ENCODE assay signal across 10 mouse cellular contexts in the genomic region with DNA sequence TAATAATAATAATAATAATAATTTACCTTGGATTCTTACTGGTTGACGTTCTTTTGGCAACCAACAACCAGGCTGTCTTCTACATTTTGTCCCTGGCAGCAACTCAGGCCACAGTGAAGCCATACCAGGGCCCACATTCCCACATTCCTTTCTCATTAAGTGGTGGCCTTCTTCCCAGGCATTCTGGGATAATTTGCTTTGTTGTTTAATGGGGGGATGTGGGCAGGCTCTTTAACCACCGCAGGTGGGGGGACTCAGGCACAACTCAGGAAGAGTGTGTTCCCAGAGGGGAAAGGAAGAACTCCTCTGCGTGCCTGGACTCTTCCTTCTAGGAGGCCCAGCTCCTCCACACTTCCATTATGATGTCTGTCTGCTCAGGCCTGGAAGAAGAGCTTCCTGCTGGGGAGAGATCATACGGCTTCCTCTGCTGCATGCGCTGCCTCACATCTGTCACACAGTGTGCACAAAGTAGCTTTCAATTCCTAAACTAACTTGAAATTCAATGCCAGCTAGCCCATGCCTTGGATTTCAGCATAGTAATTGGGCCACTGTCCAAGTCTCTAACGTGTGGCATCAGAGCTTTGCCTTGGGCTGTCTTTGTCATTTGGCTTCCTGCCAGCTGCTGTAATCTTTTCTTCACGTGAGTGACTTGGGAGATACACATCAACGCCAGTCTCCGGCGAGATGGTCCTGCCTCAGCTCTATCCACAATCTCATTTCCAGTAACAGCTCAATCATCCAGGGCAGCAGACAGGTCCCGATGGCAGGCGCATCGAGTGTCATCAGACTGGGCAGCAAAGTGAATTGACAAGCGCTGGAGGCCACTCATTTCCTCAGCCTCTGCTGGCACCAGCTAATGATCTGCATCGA. TPM values are rescaled to one million over a fixed set of nuclear protein-coding genes. Genes with fewer than 3 reads are reported as not detected.
A peak's percentile ranks its signal among the peaks of the same experiment; 100 is the strongest.
DNase-seq lines count a peak whose midpoint lies in the region; ATAC-seq lines count a peak whose summit lies in the region.
"Had no signal": no experiment of that assay in that cellular context is flagged by ENCODE, and none has a peak within 500 bp of the region (broad histone marks: within the 10 kb centered on the region; RNA-seq: fewer than 3 reads in every experiment).

No protein-coding gene starts in this region.

- no peaks in the 10 kb centered on the region for H3K9me3 ChIP-seq in neural tube, embryonic 13.5 days
- H3K9me3 ChIP-seq: heart, embryonic 13.5 days had no signal

- H3K36me3 ChIP-seq in neural tube, embryonic 13.5 days = no peaks in the 10 kb centered on the region
- H3K36me3 ChIP-seq: heart, embryonic 13.5 days had no signal

- H3K4me3 ChIP-seq in neural tube, embryonic 13.5 days = no peak overlapping the region
- H3K4me3 ChIP-seq: heart, embryonic 13.5 days had no signal

- ATAC-seq in granulocyte monocyte progenitor cell, adult 5-6 weeks (replicated peaks; ENCODE audit: poor library complexity, severe bottlenecking) = peak; percentile 23; the same call in 1 of the 2 replicates
- peak; percentile 27; the same call in 1 of the 2 replicates for ATAC-seq in neural tube, embryonic 13.5 days (ENCODE audit: low read depth)

- WGBS in neural tube, embryonic 13.5 days = 40% methylated on average over 15 of the region's 15 CpGs

- H3K27me3 ChIP-seq in neural tube, embryonic 13.5 days = no peaks in the 10 kb centered on the region
- H3K27me3 ChIP-seq: heart, embryonic 13.5 days had no signal

- H3K9ac ChIP-seq in neural tube, embryonic 13.5 days = no peak overlapping the region
- H3K9ac ChIP-seq: heart, embryonic 13.5 days had no signal

- no peak overlapping the region for H3K4me2 ChIP-seq in neural tube, embryonic 13.5 days
- H3K4me2 ChIP-seq: heart, embryonic 13.5 days had no signal

- H3K4me1 ChIP-seq in neural tube, embryonic 13.5 days (replicated peaks) = peaks cover 8% of the 10 kb centered on the region; the same call in 1 of the 2 replicates

- DNase-seq in lung, postnatal 36 days = peak; percentile 7
- DNase-seq in lung, adult 18-20 months = no peak
- DNase-seq in brain, adult 2 months (ENCODE audit: low read depth, low spot score) = peak; percentile 4
- DNase-seq in layer of hippocampus, adult 9-11 months = no peak
- no peak for DNase-seq in left cerebral cortex, adult 9 months (ENCODE audit: low spot score in 2 of 2)
- no peak for DNase-seq in right cerebral cortex, postnatal 25 days
- DNase-seq: layer of hippocampus, postnatal 36 days had no signal

- H3K27ac ChIP-seq in neural tube, embryonic 13.5 days (replicated peaks) = no peak overlapping the region; the same call in 1 of the 2 replicates
- H3K27ac ChIP-seq: heart, embryonic 13.5 days had no signal

RNA-seq across cellular contexts. Expression of gene Aff3, which starts 31.3 kb away (rescaled TPM):
- 31.5 and 36.5 TPM in 2 replicates for total RNA-seq in granulocyte monocyte progenitor cell, adult 5-6 weeks (2014; fragmentation: Nextera tagmentation)
- total RNA-seq in granulocyte monocyte progenitor cell, adult 5-6 weeks (2017) = 11.3 and 19.1 TPM in 2 replicates
- polyA plus RNA-seq in neural tube, embryonic 13.5 days (2015; fragmentation: Nextera tagmentation; extraction: Ambion mirVana) = 32.1 and 32.3 TPM in 2 replicates

Comparison
In these comparisons a context has a peak if more than half of its experiments do, and no peak if none do; other contexts are left out.
1. DNase-seq: peak in lung, postnatal 36 days (single experiment) and brain, adult 2 months (single experiment); none in lung, adult 18-20 months (0 of 2), layer of hippocampus, adult 9-11 months (single experiment), left cerebral cortex, adult 9 months (0 of 2) and right cerebral cortex, postnatal 25 days (single experiment).